Mouse (Mus musculus): ENCODE measurements at regions not wholly inside any gene's neighbourhood (a gene's known extent, or its start where the extent isn't known, plus 50 kb on each side); places are given as distances from the start of the nearest gene placed in this dataset.
A peak's percentile ranks its signal among the peaks of the same experiment; 100 is the strongest.

DNA sequence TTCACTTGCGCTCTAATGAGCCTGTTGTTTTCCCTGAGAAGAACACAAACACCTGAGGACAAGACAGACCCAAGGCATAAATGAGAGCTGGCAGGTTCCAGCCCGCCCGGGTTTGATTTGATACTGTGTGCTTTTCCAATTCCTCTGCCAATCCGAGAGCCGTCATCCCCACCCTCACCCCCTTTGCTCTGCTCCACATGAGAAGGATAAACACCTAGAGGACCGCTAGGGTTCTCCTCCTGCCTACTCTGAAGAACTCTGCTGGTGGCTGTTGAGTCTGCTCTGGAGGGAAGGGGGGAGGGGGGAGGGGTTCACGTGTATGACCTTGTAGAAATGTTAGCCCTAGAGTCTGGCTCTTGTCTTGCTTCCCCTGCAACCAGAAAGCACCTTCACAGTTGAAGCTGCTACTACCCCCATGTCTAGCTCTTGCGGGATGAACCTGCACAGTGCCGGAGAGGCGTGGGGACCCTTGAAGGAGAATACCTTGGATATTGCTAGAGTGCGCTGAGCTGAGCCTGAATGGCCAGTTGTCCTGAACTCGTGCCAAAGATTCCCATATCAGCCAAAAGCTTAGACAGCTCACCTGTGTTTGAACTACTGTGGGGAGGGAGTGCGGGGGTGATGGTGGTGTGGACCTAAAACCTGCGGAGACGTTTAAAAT, 225.0 kb upstream of the Atp5g3 start:
- no peak overlapping the region for H3K9ac ChIP-seq (ENCODE audit: low read length)
- no peak for ATAC-seq (replicated peaks; ENCODE audit: extremely low read depth, insufficient read depth, low FRiP score)
- no peaks in the 10 kb centered on the region for H3K27me3 ChIP-seq (ENCODE audit: control insufficient read depth, insufficient read depth, low read length)
- 42% methylated on average over 15 of the region's 15 CpGs for WGBS
- H3K4me3 ChIP-seq (ENCODE audit: low read length): no peak overlapping the region
- H3K4me1 ChIP-seq (ENCODE audit: control insufficient read depth, insufficient read depth, low read length): no peaks in the 10 kb centered on the region
- H3K9me3 ChIP-seq (replicated peaks; ENCODE audit: control insufficient read depth, low read length): no peaks in the 10 kb centered on the region
- H3K36me3 ChIP-seq (ENCODE audit: control insufficient read depth, insufficient read depth): no peaks in the 10 kb centered on the region
- H3K4me2 ChIP-seq (ENCODE audit: low read depth, low read length): peak overlapping the region; percentile 6; the same call in 1 of the 2 replicates
- H3K27ac ChIP-seq (ENCODE audit: low read length): no peak overlapping the region

DNA sequence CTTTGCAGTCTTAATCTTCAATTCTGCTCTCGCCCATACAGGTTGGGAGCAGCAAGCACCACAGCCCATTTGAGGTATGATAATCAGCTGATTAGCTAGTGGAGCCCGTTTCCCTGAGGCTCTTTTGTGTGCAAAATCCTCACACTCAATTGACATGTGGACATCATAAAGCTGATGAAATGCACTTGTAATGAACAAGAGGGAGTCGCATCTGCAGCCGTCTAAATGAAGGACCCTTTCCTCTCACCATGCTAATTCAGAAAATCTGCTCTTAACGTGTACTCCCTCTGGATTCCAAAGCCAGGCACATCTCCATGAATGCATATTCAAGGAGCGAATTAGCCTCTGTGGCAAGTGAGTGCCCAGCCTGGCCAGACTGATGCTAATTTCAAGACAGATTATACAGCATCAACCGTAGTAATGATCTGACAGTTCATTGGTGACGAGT, 219.0 kb upstream of the Atp5g3 start:
- H3K4me3 ChIP-seq (ENCODE audit: low read length): peak overlapping the region; percentile 43
- peaks cover 12% of the 10 kb centered on the region; the same call in 1 of the 2 replicates for H3K27me3 ChIP-seq (ENCODE audit: control insufficient read depth, insufficient read depth, low read length)
- peaks cover 4% of the 10 kb centered on the region for H3K4me1 ChIP-seq (ENCODE audit: control insufficient read depth, insufficient read depth, low read length)
- H3K9me3 ChIP-seq (replicated peaks; ENCODE audit: control insufficient read depth, low read length): no peaks in the 10 kb centered on the region
- peak overlapping the region; percentile 76 for H3K4me2 ChIP-seq (ENCODE audit: low read depth, low read length)
- 24% methylated on average over 8 of the region's 8 CpGs for WGBS
- no peak overlapping the region for H3K9ac ChIP-seq (ENCODE audit: low read length)
- H3K36me3 ChIP-seq (ENCODE audit: control insufficient read depth, insufficient read depth): no peaks in the 10 kb centered on the region
- ATAC-seq (replicated peaks; ENCODE audit: extremely low read depth, insufficient read depth, low FRiP score): no peak
- no peak overlapping the region for H3K27ac ChIP-seq (ENCODE audit: low read length)

DNA sequence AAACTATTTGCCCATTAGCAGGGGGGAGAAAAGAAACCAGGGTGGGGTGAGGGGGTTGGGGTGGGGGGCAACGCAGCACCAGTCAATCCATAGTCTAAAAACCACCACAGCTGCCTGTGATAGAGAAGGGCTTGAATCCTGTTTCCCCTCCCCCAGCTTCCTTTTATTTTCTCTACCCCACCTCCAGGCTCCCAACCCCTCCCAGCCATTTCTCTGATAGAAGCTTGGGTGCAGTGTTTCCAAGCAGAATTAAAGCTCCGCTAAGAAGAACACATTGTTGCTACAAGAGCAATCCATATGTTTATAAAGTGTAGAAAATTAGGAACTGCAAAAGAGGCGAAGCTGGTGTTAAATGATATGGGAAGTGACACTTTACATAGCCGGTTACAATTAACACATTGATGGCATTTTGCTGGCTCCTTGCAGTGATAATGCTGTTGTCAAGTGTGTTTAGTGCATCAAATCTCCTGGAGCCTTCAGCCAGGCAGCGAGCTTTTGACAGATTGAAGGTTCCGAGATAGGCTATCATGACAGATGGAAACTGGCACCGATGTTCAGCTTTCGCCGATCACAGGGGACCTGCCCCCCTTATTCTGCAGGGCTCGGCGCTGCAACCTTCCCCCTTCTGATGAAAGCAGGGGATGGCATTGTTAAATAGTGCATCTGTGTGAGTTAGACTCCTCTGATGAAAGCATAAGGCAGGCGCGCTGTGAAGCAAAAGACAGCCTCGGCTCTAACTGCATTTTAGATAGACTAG, 217.8 kb upstream of the Atp5g3 start:
- Histone ChIP-seq H3K4me3 (ENCODE audit: low read length) (peak overlapping the region; percentile 43), H3K27ac (ENCODE audit: low read length) (no peak overlapping the region), H3K4me2 (ENCODE audit: low read depth, low read length) (peak overlapping the region; percentile 76), H3K9me3 (replicated peaks; ENCODE audit: control insufficient read depth, low read length) (no peaks in the 10 kb centered on the region), H3K4me1 (ENCODE audit: control insufficient read depth, insufficient read depth, low read length) (peaks cover 4% of the 10 kb centered on the region), H3K9ac (ENCODE audit: low read length) (peak overlapping the region; percentile 11; the same call in 1 of the 2 replicates), H3K36me3 (ENCODE audit: control insufficient read depth, insufficient read depth) (no peaks in the 10 kb centered on the region), H3K27me3 (ENCODE audit: control insufficient read depth, insufficient read depth, low read length) (peaks cover 12% of the 10 kb centered on the region; the same call in 1 of the 2 replicates)
- 2% methylated on average over 14 of the region's 14 CpGs for WGBS
- ATAC-seq (replicated peaks; ENCODE audit: extremely low read depth, insufficient read depth, low FRiP score): no peak

DNA sequence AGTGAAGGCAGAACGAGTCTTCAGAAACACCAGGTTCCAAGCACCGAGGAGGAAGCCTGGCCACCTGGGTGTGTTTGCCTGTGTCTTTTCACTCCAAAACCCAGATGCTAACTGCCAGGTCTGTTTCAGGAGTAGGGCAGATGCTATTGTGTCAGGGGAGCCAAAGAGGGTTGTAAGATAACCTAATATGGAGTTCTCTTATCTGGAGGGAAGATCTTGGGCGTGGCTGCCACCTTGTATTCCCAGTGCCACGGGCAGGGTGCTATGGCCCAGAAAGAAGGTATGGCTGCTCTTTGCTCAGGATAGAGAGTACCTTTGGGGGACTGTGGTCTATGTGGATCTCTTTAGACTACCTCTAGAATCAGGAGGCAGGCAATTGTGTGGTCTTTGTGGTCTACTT, 216.0 kb upstream of the Atp5g3 start:
- H3K9me3 ChIP-seq (replicated peaks; ENCODE audit: control insufficient read depth, low read length): no peaks in the 10 kb centered on the region
- H3K27me3 ChIP-seq (ENCODE audit: control insufficient read depth, insufficient read depth, low read length): peaks cover 12% of the 10 kb centered on the region; the same call in 1 of the 2 replicates
- H3K36me3 ChIP-seq (ENCODE audit: control insufficient read depth, insufficient read depth): no peaks in the 10 kb centered on the region
- WGBS: 71% methylated on average over 4 of the region's 4 CpGs
- no peak overlapping the region for H3K4me2 ChIP-seq (ENCODE audit: low read depth, low read length)
- no peak overlapping the region for H3K9ac ChIP-seq (ENCODE audit: low read length)
- no peak for ATAC-seq (replicated peaks; ENCODE audit: extremely low read depth, insufficient read depth, low FRiP score)
- no peak overlapping the region for H3K27ac ChIP-seq (ENCODE audit: low read length)
- peaks cover 4% of the 10 kb centered on the region for H3K4me1 ChIP-seq (ENCODE audit: control insufficient read depth, insufficient read depth, low read length)
- no peak overlapping the region for H3K4me3 ChIP-seq (ENCODE audit: low read length)

DNA sequence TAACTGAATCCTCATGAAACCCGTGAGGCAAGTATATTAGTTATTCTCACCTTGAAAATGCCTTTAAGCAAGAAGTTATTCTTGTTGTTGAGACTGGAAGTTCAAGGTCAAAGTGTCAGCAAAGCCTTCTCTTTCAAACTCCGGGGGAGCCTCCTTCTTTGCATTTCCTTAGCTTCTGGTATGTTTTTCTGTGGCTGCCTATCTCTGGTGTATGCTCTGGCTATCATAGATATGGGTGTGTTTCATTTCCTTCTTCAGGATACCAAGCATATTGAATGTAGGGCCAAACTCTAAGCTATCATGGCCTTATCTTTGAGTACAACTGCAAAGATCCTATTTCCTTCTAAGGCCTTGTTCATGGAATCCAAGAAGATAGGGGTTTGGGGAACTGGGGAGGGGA, 213.1 kb upstream of the Atp5g3 start:
- Histone ChIP-seq H3K27ac (ENCODE audit: low read length) (no peak overlapping the region), H3K4me2 (ENCODE audit: low read depth, low read length) (no peak overlapping the region), H3K36me3 (ENCODE audit: control insufficient read depth, insufficient read depth) (no peaks in the 10 kb centered on the region), H3K27me3 (ENCODE audit: control insufficient read depth, insufficient read depth, low read length) (peaks cover 2% of the 10 kb centered on the region; the same call in 1 of the 2 replicates), H3K4me1 (ENCODE audit: control insufficient read depth, insufficient read depth, low read length) (no peaks in the 10 kb centered on the region), H3K4me3 (ENCODE audit: low read length) (no peak overlapping the region), H3K9ac (ENCODE audit: low read length) (no peak overlapping the region), H3K9me3 (replicated peaks; ENCODE audit: control insufficient read depth, low read length) (no peaks in the 10 kb centered on the region)
- no peak for ATAC-seq (replicated peaks; ENCODE audit: extremely low read depth, insufficient read depth, low FRiP score)
- WGBS: 51% methylated on average over 2 of the region's 2 CpGs

DNA sequence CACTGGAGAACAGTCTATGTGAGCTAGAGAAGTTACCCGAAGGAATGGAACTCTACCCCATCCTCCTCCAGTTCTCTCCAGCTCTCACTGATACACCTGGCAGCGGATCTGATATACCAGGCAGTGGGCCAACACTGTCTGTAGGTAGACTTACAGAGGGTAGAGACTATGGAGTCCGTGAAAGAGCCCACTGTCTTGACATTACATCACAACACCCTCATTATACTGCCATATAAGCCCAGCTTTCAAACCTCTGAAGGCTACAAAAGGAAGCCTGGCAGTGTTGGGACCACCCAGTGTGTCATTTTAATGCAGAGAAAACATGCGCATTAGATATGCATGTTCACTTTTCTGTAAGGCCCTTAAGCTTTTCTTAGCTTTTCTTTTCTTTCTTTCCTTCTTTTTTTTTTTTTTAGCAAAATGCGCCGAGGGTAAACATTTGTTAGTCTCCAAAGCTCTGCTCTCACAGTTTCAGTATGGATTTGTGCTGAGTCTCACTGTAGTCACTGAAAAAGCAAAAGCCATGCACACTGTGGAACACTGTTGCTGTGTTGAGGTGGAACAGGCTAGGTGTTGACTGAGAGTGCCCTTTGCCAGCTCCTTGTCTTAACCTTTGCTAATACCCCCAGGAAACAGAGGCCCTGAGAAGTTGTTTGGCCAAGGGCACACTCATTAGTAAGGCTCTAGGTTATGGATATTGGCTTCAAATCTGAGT, 212.4 kb upstream of the Atp5g3 start:
- no peaks in the 10 kb centered on the region for H3K4me1 ChIP-seq (ENCODE audit: control insufficient read depth, insufficient read depth, low read length)
- H3K4me3 ChIP-seq (ENCODE audit: low read length): no peak overlapping the region
- ATAC-seq (replicated peaks; ENCODE audit: extremely low read depth, insufficient read depth, low FRiP score): no peak
- no peak overlapping the region for H3K27ac ChIP-seq (ENCODE audit: low read length)
- no peak overlapping the region for H3K4me2 ChIP-seq (ENCODE audit: low read depth, low read length)
- H3K9me3 ChIP-seq (replicated peaks; ENCODE audit: control insufficient read depth, low read length): no peaks in the 10 kb centered on the region
- no peaks in the 10 kb centered on the region for H3K36me3 ChIP-seq (ENCODE audit: control insufficient read depth, insufficient read depth)
- H3K9ac ChIP-seq (ENCODE audit: low read length): no peak overlapping the region
- 67% methylated on average over 6 of the region's 6 CpGs for WGBS
- H3K27me3 ChIP-seq (ENCODE audit: control insufficient read depth, insufficient read depth, low read length): peaks cover 2% of the 10 kb centered on the region; the same call in 1 of the 2 replicates

DNA sequence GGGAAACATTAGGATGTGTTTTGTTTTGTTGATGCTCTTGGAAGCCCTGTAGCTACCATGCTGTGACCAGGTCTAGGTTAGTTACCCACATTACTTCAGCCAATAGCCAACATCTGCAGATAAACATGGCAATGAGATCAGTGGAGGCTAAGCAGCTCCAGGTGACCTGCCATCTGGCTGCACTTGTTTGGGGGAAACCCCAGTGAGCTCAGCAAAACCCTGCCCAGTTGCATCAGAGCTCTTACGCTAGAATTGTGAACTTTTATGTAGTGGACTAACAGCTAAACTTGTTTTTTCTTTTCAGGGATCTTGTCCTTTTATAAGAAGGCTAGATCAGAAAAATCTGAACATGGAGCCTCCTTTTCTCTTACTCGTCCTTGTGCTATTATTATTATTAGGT, 211.8 kb upstream of the Atp5g3 start:
- H3K27ac ChIP-seq (ENCODE audit: low read length): no peak overlapping the region
- no peaks in the 10 kb centered on the region for H3K9me3 ChIP-seq (replicated peaks; ENCODE audit: control insufficient read depth, low read length)
- no peak overlapping the region for H3K4me3 ChIP-seq (ENCODE audit: low read length)
- H3K4me1 ChIP-seq (ENCODE audit: control insufficient read depth, insufficient read depth, low read length): no peaks in the 10 kb centered on the region
- no peaks in the 10 kb centered on the region for H3K36me3 ChIP-seq (ENCODE audit: control insufficient read depth, insufficient read depth)
- H3K9ac ChIP-seq (ENCODE audit: low read length): no peak overlapping the region
- H3K4me2 ChIP-seq (ENCODE audit: low read depth, low read length): no peak overlapping the region
- H3K27me3 ChIP-seq (ENCODE audit: control insufficient read depth, insufficient read depth, low read length): peaks cover 1% of the 10 kb centered on the region; the same call in 1 of the 2 replicates
- ATAC-seq (replicated peaks; ENCODE audit: extremely low read depth, insufficient read depth, low FRiP score): no peak
- WGBS: 67% methylated on average over 2 of the region's 2 CpGs

DNA sequence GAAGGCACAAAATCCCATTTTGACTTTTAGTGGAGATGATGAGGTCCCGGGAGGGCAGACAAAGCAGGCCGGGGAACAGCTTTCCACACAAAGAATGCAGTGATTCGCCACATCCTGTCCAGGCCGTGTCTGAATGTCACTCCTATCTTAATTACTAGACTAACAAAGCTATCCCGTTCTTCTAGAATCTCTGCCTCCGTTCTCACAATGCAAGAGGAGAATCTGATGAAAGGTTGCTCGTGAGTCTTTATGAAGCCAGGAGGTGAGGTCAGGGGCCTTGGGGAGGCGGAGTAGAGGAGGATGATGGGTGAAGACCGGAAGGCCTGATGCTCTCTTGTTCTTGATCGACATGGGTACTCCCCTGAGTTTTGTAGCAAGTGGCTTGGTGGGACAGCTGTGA, 208.9 kb upstream of the Atp5g3 start:
- Histone ChIP-seq H3K4me3 (ENCODE audit: low read length) (no peak overlapping the region), H3K9me3 (replicated peaks; ENCODE audit: control insufficient read depth, low read length) (no peaks in the 10 kb centered on the region), H3K4me1 (ENCODE audit: control insufficient read depth, insufficient read depth, low read length) (no peaks in the 10 kb centered on the region), H3K4me2 (ENCODE audit: low read depth, low read length) (no peak overlapping the region), H3K27ac (ENCODE audit: low read length) (no peak overlapping the region), H3K9ac (ENCODE audit: low read length) (no peak overlapping the region), H3K36me3 (ENCODE audit: control insufficient read depth, insufficient read depth) (no peaks in the 10 kb centered on the region), H3K27me3 (ENCODE audit: control insufficient read depth, insufficient read depth, low read length) (no peaks in the 10 kb centered on the region)
- 52% methylated on average over 10 of the region's 10 CpGs for WGBS
- ATAC-seq (replicated peaks; ENCODE audit: extremely low read depth, insufficient read depth, low FRiP score): no peak
